Mouse (Mus musculus) CH12F3 (cell line): ENCODE measurements around the gene Alkbh7.

Source experiments
- in situ Hi-C: fragments of 300-500 bp; cut with MboI; formaldehyde crosslinking; loops from 2 replicates; pipeline ENCODE4 v1.14.3; 2020; ENCODE audit warnings: low sequenced_read_pairs

The Alkbh7 gene

DNA sequence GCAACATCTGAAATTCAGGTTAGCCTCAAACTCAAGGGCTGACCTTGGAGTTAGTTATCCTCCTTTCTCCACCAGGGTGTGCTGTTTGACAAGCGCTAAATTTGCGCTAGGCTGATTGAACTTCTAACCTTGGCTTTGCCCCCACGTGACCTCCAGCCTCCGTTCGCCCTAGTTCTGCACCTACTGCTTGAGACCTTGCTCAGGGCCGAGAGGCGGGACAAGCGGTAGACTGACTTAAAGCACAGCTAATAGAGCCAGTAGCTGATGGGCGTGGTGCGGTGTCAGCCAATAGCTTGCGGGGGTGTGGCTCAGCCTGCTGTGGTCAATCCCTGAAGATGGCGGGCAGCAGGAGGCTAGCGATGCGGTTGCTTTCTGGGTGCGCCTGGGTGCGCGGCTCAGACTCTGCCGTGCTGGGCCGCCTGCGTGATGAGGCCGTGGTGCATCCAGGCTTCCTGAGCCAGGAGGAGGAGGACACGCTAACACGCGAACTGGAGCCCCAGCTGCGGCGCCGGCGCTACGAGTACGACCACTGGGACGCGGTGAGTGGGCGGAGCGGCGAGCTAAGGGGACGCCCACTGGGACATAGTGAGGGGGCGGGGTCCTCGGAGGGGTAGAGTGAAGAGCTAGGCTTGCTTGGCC is at the start of gene Alkbh7:
Alkbh7 (plus strand) TSS at position 311 of the 639 bp plus-strand sequence.
- in situ Hi-C loops: no loop called here

DNA sequence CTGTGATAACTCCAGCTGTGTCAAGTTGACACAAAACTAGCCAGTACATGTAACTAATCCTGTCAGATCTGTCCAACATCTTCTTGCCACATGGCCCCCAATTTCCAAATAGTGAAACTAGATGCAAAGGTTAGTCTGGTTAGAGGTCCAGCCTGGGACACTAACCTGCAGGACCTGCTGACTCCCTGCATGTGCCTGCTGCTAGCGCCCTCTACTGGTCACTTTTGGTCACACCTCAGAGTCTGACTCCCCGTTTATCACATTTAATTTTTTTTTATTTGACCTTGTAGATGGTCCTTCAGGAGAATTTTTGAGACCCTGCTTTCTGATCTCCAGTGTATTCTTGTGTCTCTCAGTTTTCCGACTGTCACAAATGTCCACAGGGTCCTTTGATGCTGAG is 46.2 kb upstream of the Alkbh7 start:
- in situ Hi-C loops: no loop called here

DNA sequence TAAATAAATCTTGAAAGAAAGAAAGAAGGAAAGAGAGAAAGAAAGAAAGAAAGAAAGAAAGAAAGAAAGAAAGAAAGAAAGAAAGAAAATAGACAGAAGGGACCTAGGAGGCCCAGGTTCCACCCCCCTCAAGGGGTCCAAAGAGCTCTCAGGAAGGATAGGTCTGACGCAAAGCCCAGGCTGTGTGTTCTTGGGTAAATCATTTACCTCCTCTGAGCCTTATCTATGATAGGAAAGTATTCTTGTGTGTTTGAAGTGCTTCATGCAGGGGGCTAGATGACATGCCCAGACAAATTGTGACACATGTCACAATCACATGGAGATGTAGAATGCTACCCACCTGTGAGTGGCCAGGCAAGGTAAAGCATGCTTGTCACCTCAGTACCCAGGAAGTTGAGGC is 44.5 kb upstream of the Alkbh7 start:
- in situ Hi-C loops: no loop called here

DNA sequence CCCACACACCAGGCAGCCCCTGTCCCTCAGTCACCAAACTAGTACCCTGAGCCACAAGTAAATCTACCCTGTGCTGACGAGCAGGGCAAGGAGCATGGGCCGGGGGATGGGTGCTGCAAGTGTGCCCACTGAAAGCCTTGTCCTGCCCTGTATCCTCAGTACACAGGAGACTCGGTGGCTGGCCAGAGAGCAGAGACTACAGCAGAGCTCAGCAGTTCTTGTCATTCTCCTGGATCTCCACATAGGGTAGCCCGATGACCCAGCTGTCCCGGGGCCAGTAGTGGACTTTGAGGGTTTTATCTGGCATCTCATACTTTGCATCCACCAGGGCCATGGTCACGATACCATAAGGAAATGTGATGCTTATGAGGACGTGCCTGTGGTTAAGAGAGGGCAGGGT is 42.3 kb upstream of the Alkbh7 start:
- in situ Hi-C loops: no loop called here

DNA sequence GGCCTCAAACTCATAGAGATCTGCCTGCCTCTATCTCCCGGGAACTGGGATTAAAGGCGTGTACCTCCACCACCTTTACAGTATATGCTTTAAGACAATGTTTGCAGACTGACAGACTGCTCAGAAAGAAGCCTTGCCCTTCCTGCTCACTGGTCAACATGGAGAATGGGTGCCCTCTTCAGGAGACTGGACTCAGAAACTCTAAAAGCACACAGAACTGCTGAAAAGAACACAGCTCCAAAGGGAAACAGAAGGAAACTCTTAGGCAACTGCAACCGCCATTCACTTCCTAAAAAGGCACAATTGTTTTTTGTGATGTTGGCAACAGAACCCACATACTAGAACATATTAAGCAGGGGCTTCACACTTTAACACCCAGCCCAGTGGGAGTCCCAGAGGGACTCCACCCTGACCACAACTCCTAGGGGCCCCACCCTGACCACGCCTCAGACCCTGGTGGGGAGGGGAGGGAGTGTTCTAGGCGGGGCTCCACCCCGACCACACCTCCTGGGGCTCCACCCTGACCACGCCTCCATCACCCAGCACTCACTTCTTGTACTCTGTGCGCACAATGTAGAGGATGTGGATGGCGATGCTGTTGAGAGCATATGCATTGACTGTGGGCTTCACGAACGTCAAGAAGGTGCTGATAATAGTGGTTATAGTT is 39.2 kb upstream of the Alkbh7 start:
- in situ Hi-C loops: no loop called here

DNA sequence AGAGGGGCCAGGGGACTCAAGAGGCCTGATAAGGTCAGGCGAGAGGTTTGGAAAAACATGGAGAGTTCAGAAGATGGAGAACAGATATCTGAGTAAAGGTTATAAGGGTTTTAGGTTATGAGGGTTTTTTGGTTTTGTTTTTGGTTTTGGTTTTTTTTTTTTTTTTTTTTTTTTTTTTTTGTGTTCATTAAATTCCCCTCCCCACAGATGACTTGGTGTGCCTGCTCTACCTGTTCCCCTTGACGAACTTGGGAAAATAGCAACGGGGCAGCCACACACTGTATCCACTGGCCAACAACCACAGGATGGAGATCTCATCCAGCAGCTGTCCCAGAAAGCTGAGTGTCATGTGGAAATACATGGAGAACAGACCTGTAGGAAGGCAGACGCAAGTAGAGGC is 38.5 kb upstream of the Alkbh7 start:
- in situ Hi-C loops: no loop called here

DNA sequence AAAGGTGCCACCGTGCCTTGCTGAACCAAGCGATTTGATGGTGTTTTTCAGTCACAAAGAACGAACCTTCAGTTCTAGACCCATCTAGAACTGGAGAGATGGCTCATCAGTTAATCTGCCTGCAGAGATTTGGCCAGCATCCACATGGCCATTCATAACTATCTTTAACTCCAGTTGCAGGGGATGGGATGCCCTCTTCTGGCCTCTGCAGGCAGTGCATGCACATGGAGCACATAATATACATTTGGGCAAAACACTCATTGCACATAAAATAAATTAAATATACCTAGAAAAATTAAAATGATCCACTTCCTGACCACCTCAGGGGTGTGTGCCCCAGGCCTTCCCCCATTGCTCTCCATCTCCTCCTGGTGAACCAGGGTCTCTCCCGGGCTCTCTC is 35.3 kb upstream of the Alkbh7 start:
- in situ Hi-C loops: no loop called here

DNA sequence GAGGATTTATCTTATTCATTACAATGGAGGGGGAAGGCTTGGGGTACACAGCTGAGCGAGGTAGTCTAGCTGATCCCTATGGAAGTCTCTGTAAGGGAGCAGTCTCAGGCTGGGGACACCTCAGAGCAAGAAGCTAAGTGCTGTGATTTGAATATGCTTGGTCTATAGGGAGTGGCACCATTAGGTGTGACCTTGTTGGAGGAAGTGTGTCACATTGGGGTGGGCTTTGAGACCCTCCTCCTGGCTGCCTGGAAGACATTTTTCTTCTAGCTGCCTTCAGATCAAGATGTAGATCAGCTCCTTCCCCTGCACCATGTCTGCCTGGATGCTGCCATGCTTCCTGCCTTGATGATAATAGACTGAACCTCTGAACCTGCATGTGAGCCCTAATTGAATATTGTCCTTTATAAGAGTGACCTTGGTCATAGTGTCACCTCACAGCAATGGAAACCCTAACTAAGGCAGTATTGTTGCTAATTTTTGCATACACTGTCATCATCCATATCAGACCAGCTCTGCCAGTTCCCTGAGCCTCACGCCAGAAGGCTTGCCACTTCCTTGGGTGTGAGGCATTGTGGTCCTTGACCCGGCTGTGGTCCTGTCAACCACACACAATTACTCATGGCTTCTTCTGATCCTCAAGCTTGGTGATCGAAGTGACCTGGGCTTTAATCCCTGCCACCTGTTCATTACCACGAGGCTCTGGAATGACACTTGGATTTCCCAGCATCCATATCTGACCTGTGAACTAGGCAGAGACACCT is 34.3 kb upstream of the Alkbh7 start:
- in situ Hi-C loops: no loop called here

DNA sequence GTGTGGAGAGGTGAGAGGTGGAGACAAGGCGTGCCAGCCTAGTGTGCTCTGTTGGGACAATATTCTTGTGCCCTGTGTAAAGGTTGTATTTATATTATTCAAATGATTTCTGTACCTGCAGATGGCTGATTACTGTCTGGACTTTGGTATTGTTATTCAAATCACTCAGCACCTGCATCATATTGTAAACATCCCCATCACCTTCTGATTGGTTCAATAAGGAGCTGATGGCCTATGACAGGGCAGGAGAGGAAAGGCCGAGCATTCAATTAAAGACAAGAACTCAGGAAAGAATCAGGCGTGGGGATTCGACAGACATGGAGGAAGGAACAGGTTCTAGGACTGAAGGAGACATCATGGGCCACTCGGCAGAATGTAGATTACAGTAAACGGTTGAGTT is 33.5 kb upstream of the Alkbh7 start:
- in situ Hi-C loops: no loop called here

DNA sequence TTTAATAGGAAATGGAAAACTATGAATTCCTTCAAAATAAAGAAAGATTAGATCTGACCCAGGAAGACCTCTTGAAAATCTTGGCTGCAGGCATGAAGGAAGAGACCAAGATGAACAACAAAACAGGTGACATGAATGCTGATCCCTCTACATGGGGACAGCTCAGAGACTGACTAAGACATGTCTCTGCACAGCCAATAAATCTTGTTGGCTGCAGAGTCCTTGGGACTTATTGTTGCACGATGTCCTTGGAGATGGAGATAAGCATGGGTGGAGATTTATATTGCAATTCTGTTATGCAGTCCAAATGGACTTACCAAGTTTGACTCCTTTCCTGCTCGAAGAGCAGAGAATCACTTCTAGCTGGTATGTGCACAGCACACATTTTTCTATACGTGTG is 27.8 kb upstream of the Alkbh7 start:
- in situ Hi-C loops: no loop called here

DNA sequence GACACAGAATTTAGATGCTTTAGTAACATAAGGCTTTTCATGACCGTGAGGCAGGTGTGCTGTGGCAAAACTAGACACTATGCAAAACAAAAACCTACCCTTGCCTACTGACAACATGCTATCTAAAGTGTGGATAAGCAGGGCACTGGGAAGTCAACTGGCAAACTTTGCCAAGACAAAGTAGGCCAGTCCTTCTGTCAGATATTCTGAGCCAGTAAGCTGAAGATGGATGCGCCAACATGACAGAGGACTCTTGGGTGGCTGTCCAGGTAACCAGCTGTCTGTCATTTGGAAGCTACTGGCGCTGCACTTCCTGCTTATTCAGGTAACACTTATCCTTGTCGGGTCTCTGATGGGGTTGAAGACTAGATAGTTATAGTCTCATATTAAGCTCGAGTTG is 27.1 kb upstream of the Alkbh7 start:
- in situ Hi-C loops: no loop called here

DNA sequence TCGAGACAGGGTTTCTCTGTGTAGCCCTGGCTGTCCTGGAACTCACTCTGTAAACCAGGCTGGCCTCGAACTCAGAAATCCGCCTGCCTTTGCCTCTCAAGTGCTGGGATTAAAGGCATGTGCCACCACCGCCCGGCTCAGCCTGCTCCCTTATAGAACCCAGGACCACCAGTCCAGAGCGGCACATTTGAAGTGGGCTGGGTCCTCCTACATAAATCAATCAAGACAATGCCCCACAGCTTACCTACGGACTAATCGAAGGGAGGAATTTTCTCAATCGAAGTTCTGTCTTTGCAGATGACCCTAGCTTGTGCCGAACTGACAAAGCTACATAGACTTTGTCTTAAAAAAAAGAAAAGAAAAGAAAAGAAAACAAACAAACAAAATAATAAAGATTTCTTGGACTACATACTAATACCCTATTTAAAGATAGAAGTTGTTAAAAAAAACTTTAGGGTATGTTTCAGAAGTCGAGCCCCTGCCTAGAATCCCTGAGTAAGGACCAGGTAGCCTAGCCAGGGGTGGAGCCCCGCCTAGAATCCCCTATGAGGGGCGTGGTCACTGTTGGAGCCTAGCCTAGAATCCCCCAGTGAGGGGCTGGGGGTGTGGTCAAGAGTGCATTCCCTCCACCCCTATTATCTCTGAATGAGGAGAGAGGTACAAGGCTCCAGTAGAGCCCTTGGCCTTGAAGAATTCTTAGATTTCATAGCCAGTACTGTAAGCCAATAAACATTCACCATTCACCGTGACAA is 23.0 kb upstream of the Alkbh7 start:
- in situ Hi-C loops: no loop called here

DNA sequence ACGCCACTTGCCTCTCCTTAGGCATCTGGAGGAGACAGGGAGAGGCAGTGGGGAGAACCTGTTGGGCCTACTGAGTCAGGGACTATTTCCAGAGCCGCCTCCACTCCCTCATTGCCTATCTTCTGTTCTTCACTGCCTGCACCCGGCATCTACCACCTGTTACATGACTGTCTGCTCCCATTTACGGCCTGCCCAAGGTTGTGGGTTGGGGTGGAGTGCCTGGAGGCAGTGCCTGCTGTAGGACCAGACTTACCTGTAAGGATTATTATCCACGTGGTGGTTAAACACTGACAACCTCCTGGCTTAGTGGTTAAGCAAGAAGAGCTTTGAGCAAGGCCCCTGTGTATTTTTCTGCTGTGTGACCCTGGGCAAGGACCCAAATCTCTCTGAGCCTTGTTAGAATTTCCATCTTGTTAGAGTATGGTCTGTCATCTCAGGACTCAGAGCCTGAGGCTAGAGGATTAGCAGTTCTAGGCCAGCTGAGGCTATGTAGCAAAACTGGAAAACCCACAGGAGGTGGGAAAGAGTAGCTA is 22.4 kb upstream of the Alkbh7 start:
- in situ Hi-C loops: no loop called here

DNA sequence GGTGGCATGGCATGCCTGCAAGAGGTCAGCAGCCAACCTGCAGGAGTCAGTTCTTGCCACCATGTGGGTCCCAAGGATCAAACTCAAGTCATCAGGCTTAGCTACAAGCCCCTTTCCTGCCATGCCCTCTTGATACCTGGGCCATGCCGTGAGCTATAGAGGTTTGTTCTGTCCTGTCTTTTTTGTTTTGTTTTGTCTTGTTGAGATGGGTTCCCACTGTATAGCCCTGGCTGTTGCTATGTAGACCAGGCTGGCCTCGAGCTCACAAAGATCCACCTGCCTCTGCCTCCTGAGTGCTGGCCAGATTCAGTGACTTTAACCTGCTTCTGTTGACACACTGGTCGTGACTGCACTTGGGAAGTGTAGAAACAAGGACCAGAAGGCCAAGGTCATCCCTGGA is 21.7 kb upstream of the Alkbh7 start:
- in situ Hi-C loops: no loop called here

DNA sequence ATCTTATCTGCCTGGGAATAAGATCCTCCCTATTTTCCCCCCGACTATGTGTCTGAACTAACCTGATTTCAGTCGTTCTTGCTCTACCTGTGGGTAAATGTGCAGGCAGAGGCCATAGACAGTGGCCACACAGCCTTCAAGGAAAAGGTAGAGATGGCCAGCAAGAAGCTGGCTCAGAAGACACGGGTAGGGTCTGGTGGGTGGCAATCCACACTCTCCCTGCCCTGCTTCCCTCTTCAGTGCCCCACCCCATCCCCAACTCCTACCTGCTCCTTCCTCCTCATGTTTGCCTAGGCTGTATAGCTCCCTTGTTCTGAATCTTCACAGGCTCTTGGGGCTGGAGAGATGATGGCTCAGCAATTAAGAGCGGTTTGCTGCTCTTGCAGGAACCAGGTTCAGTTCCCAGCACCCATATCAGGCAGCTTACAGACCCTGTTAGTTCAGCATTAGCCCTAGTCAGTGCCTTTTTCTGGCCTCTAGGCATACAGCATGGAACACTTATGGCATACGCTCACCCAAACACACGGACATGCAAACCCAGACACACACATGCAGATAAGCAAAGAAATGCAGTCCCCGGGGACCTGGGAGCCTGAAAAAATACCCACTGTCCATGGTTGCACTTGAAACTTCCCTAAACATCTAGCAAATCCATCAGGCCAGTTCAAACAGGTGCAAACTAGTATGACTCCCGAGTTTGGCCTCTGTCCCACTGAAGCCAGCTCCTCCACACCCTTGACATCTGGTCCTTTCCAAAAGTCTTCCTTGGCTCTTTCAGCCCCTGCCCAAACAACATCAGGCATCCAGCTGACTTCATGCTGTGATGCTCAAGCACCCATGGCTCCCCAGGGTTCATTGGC is 20.4 kb upstream of the Alkbh7 start:
- in situ Hi-C loops: no loop called here

DNA sequence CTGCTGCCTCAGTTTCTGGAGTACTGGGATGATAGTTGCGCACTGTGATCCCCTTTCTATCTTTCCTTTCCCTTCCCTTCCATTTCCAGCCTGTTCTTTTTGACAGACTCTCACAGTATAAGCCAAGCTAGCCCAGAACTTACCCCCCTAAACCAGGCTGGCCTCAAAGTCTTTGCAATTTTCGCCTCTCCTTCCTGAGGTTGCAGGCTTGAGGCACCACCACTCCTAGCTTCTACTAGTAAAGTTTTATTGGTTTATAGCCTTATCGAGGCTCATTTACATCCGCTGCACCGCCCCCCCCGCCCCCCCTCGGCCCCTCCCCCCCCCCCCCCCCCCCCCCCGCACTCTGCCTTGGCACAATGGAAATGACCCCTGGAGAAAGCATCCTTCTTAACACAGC is 17.6 kb upstream of the Alkbh7 start:
- in situ Hi-C loops: no loop called here

DNA sequence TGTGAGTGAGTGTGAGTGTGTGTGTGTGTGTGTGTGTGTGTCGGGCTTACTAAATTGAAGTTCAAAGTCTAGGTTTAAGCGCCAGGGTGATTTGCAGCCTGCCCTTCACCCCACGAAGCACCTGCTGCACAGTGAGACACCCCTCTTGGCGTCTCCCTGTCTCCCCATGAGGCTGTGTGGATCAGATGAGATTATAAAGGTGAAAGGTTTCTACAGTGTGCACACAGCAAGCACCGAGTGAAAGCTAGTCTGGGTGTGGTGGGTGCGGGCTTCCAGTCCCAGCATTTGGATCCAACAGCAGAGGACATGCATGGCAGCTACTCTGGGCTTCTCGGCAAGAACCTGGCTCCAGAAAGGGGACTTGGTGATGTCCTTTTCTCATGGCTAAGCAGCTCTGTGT is 16.1 kb upstream of the Alkbh7 start:
- in situ Hi-C loops: no loop called here

DNA sequence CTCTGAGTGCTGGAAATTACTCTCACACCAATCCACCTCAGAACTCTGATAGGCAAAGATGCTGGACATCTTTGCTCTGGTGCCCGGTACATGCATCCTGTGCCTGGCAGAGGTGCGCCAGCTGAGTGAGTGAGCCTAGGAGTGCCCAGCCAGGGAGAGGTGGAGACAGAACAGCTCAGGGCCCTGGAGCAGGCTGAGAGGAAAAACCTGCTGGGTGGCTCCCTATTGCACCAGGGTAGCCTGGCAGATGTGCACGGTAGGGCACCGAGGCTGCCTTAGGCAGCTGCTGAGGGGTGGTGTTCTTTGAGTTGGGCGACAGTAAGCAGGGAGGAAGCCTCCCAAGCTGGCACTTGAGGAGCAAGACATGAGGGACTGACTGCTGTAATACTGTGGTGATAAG is 15.1 kb upstream of the Alkbh7 start, which contains the start of gene Acer1:
Acer1 (minus strand) TSS at position 114 of the 400 bp plus-strand sequence.
- in situ Hi-C loops: no loop called here

DNA sequence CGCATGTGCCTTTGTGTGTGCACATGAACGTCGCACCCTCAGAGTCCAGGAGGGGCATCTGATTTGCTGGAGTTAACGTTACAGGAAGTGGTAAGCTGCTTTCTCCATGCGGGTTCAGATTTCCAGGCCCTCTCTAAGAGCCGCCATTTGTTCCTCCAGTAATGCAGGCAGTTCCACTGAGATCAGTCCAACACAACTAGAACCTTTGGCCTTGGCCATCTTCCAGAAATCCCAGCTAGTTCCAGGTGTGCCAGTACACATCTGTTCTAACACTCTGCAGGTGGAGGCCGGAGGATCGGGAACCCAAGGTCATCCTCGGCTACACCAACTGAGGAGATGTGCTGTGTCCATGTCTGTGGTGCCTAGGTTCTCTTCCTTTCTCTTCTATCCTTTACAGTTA is 12.3 kb upstream of the Alkbh7 start:
- in situ Hi-C loops: no loop called here

DNA sequence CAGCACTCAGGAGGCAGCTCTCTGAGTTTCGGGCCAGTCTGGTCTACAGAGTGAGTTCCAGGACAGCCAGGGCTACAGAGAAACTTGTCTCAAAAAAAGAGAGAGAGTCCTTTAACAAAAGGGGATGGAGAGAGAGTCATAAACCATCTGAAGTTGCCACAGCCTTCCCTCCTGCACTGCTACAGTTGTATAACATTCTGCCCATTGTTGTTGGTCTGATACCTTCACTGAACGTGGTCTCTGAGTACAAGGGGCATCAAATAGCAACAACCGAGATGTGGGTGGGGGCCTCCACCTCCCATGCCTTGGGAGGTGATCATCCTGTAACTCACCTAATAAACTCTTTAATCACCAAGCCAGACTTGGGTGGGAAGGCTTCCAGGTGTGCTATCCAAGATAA is 11.5 kb upstream of the Alkbh7 start:
- in situ Hi-C loops: no loop called here
